Mouse (Mus musculus) erythroblast, embryonic 14.5 days (primary cell): ENCODE measurements at regions not wholly inside any gene's neighbourhood (a gene's known extent, or its start where the extent isn't known, plus 50 kb on each side); places are given as distances from the start of the nearest gene placed in this dataset.

Experiments
- H3K27me3 ChIP-seq: 2 replicates; pipeline ENCODE4 v1.6.1; 2012; ENCODE audit warnings: inconsistent platforms; ENCODE audit not compliant: control insufficient read depth
- H3K36me3 ChIP-seq: 2 replicates; pipeline ENCODE4 v1.6.1; 2012; ENCODE audit warnings: mild to moderate bottlenecking, inconsistent platforms; ENCODE audit not compliant: control insufficient read depth
- H3K4me1 ChIP-seq: 2 replicates; pipeline ENCODE4 v1.6.1; 2012; ENCODE audit warnings: inconsistent platforms; ENCODE audit not compliant: control insufficient read depth
- H3K4me3 ChIP-seq: replicated peaks from 2 replicates; pipeline ENCODE3; 2012; ENCODE audit warnings: moderate library complexity, mild to moderate bottlenecking, inconsistent platforms
- H3K9me3 ChIP-seq: 2 replicates; pipeline ENCODE4 v1.6.1; 2012; ENCODE audit warnings: low read length, inconsistent platforms, mixed read lengths; ENCODE audit not compliant: control insufficient read depth
- GATA1 ChIP-seq: IDR thresholded peaks from 2 replicates; pipeline ENCODE4 v1.6.1; 2012; ENCODE audit warnings: low read length, inconsistent platforms, mixed read lengths
- TAL1 ChIP-seq: IDR thresholded peaks from 3 replicates; pipeline ENCODE4 v1.6.1; 2012; ENCODE audit warnings: low read length, inconsistent platforms, mixed read lengths

DNA sequence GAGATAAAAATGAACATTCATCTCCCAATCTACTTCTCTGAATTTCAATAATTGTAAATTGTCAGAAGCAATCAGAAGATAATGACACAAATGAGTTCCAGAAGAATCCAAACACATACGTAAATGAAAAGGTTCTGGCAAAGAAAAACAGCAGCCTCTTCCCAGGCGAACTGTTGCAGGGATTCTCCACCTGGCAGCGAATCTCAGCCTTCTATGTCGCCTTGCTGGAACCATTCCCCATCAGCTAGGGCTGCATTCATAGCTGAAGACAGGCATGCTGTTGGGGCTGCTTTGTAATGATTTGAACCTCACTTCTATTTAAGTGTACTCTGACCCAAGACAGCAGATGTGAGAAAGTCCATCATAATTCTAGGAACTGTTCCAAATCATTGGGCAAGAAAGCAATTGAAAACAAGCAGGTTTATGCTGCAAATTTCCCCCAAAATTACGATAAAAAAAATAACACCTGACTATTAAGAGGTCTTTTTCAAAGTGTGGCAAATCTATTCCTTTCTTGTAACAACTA, 387.6 kb downstream of the Adgrl2 start:
- TF ChIP-seq TAL1: no peak
- no peak for TF ChIP-seq GATA1
- Histone ChIP-seq H3K27me3 (no peaks in the 10 kb centered on the region), H3K4me1 (no peaks in the 10 kb centered on the region), H3K36me3 (no peaks in the 10 kb centered on the region), H3K9me3 (no peaks in the 10 kb centered on the region; the same call in 1 of the 2 replicates), H3K4me3 (no peak overlapping the region)

DNA sequence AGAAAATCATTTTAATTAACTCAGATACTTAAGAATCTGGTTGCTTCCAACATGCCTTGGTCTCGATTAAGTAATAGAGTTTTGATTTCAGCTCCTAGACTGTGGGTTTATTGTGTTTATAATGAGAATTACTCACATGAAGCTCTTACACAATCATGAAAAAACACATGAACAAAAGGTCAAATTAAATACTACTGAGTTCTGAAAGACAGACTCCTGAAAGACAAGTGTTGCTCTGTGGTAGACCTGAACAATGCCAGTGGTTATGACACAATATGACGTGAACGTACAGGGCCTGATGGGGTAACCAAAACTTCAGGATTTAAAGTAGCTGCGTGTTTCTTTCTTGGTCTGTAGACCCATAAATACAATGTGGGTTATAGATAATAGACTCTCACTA, 394.8 kb downstream of the Adgrl2 start:
- TF ChIP-seq TAL1 (no peak), GATA1 (no peak)
- no peaks in the 10 kb centered on the region for H3K9me3 ChIP-seq
- no peaks in the 10 kb centered on the region for H3K36me3 ChIP-seq
- H3K4me1 ChIP-seq: no peaks in the 10 kb centered on the region
- H3K27me3 ChIP-seq: no peaks in the 10 kb centered on the region
- no peak overlapping the region for H3K4me3 ChIP-seq

DNA sequence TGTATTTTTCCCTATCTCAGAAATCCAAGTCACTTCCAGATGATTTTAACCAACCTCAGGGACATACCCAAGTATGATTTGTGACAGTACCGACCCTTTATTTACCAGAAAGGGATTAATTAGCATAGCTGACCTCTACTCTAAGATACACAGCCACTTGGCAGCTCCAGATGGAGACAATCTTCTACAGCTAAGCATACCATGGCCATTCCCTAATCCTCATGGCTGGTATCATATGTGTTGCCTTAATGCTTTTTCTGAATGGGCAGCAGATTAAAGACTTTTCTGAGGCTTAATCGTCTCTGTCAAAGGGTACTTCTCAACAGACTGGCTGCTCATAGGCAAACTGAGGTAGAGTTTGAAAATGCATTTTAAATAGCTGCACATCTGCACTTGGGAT, 400.8 kb downstream of the Adgrl2 start:
- H3K4me3 ChIP-seq: no peak overlapping the region
- H3K9me3 ChIP-seq: no peaks in the 10 kb centered on the region
- TF ChIP-seq TAL1 (no peak), GATA1 (no peak)
- no peaks in the 10 kb centered on the region for H3K36me3 ChIP-seq
- H3K4me1 ChIP-seq: no peaks in the 10 kb centered on the region
- H3K27me3 ChIP-seq: no peaks in the 10 kb centered on the region

DNA sequence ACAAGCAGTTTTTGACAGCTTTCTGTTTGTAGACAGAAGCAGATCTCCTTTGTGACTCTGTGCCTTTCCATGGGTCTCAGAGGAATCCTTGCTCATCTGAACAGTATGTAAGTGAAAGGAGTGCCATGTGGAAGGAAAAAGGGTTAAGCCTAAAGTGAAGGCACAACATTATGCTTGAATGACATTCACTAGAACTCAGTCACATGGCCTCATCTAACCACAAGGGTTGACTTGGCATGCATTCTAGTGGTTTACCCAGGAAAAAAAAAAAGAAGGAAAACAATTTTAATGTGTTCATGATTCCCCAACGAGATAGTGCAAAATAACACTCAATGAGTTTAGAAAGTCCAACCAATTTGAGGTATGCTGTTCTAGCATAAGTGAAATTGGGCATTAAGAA, 414.6 kb downstream of the Adgrl2 start:
- Histone ChIP-seq H3K4me3 (no peak overlapping the region), H3K36me3 (no peaks in the 10 kb centered on the region), H3K27me3 (no peaks in the 10 kb centered on the region), H3K9me3 (peaks cover 5% of the 10 kb centered on the region; the same call in 1 of the 2 replicates), H3K4me1 (no peaks in the 10 kb centered on the region)
- TF ChIP-seq TAL1 (no peak), GATA1 (no peak)

DNA sequence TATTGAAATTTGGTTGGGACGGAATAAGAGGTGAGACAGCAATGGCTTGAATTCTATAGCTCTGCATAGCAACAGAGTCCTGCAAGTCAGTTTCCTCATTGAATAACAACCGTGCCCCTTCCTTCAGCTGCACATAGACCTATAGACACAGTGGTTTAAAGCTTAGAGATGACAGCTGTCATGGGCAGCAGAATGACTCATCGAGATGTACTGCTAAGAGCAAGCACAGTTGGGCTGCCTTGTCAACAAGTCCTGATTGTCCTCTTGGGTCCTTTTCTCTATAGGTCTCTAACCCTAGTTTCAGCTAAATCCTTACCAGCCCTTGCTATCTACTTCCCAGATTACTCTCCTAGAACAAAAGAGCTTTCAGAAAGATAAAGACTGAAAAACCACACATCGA, 417.9 kb downstream of the Adgrl2 start:
- no peak for TF ChIP-seq TAL1
- TF ChIP-seq GATA1: no peak
- H3K27me3 ChIP-seq: no peaks in the 10 kb centered on the region
- H3K9me3 ChIP-seq: peaks cover 11% of the 10 kb centered on the region
- H3K36me3 ChIP-seq: no peaks in the 10 kb centered on the region
- H3K4me3 ChIP-seq: no peak overlapping the region
- H3K4me1 ChIP-seq: no peaks in the 10 kb centered on the region

DNA sequence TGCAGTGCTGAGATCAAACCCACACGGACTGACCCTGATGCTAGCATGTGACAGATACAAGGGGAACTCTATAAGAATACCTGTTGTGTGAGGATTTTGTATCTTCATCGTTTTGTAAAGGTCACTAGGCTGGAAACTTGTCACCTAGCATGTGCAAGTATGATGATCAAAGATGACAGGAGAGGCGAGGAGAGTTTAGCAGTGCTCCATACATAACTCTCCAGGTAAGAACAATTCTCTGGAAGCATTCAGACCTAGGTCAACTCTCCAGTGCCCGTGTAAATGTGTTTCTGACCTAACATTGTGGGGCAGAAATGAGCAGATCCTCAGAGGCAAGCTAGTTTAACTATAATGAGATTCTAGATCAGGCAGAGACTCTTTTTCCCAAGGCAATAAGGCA, 425.6 kb downstream of the Adgrl2 start:
- no peak overlapping the region for H3K4me3 ChIP-seq
- no peaks in the 10 kb centered on the region for H3K36me3 ChIP-seq
- TF ChIP-seq GATA1: no peak
- TF ChIP-seq TAL1: no peak
- H3K27me3 ChIP-seq: no peaks in the 10 kb centered on the region
- H3K4me1 ChIP-seq: no peaks in the 10 kb centered on the region
- peaks cover 6% of the 10 kb centered on the region for H3K9me3 ChIP-seq

DNA sequence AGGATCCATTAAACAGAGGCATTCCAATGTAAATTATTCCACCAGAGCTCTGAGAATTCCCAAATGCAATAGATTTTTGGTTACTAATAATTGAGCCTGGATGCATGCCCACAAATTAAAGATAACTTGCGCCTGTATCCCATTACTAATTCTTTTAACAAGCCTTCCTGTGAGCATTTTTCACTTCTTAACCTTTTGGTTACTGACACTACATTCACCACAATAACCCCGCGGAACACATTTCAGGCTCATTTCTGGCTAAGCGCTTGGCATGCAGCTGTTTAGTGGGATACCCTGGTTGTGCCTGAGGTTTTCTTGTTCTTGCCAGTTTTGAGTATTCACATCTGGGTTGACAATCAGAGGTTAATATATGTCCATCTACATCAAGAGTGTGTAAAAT, 429.1 kb downstream of the Adgrl2 start:
- Histone ChIP-seq H3K9me3 (no peaks in the 10 kb centered on the region), H3K4me1 (no peaks in the 10 kb centered on the region), H3K36me3 (no peaks in the 10 kb centered on the region), H3K27me3 (no peaks in the 10 kb centered on the region), H3K4me3 (no peak overlapping the region)
- TF ChIP-seq GATA1 (no peak), TAL1 (no peak)

DNA sequence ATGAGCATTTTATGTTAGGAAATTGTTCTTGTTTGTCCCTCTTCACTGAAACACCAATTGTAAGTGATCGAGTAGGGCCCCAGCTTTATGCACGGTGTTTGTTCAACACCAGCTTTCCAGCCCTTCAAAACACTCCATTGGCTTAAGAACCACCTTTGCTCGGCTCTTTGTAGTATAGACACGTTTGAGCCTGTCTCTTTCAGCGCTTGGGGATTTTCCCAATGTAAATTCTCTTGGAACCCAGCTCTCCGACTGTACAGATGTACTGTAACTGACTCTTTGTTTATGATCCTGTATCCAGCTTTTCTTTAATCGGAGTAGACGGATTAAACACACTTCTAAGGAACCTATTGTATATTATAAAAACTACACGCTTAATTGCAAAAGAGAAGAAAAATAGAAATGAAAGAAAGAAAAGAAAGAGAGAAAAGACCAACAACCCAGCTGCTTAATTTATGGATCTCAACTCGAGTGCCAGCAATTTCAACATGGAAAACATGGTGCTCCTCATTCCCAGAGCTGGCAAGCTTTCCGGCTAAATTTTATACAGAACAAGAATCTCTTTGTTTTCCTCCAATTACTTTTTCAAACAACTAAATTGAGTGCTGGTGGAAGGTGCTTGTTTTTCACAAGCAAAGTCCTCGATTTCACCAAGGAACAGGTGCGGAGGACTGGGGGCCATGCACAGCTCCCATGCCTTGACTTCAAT, 430.4 kb downstream of the Adgrl2 start:
- no peaks in the 10 kb centered on the region for H3K4me1 ChIP-seq
- H3K4me3 ChIP-seq: no peak overlapping the region
- TF ChIP-seq GATA1 (no peak), TAL1 (no peak)
- H3K9me3 ChIP-seq: no peaks in the 10 kb centered on the region
- no peaks in the 10 kb centered on the region for H3K36me3 ChIP-seq
- no peaks in the 10 kb centered on the region for H3K27me3 ChIP-seq

DNA sequence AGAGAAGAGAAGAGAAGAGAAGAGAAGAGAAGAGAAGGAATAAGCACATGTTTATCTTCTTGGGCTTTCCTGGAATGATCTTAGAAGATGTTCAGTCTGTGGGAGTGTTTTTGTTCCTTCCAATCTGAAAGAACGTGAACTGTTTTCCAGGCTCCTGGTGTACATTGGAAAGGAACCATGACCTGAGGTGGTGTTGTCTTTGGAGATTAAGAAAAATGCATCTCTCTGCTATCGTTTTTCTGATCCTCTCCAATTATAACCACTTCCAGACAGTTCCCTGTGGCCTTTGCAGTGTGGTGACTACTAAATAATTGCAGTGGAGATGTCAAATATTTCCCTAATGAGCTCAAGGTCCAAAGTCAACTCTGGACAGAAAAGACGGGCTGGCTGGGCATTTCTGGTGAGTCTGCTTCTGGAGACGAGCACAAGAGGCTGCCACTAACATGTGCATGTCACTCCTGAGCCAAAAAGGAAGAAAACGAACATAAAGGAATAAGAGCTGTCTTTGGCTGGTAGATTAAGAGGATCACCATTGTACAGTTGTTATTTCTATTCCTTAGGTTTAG, 431.7 kb downstream of the Adgrl2 start:
- Histone ChIP-seq H3K4me1 (no peaks in the 10 kb centered on the region), H3K36me3 (no peaks in the 10 kb centered on the region), H3K9me3 (no peaks in the 10 kb centered on the region), H3K4me3 (no peak overlapping the region), H3K27me3 (no peaks in the 10 kb centered on the region)
- TF ChIP-seq TAL1 (no peak), GATA1 (no peak)

DNA sequence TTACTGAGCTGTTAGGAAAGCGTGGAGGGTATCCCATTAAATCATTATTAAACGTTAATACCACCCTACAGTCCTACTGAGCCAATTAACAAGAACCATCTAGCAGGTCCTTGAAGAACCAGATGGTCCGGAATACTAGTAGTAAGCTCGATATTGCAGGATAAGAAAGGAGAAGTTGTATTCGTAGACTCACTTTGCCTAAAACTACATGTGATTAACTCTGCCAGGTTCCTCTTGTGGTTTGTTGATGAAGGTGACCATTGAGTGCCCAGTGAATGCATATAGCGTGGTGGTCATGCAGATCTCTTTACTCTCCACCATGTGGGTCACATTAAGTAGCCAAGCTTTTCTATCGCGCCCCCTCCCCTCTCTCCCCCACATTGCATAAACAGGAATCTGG, 435.0 kb downstream of the Adgrl2 start:
- no peaks in the 10 kb centered on the region for H3K4me1 ChIP-seq
- no peak for TF ChIP-seq GATA1
- no peak overlapping the region for H3K4me3 ChIP-seq

More for the DNA sequence above, 435.0 kb downstream of the Adgrl2 start:
- no peaks in the 10 kb centered on the region for H3K36me3 ChIP-seq
- H3K27me3 ChIP-seq: no peaks in the 10 kb centered on the region
- no peaks in the 10 kb centered on the region for H3K9me3 ChIP-seq
